Mouse (Mus musculus): Measurements from ENCODE around the gene Poc1b. TPM values are rescaled to one million over a fixed set of nuclear protein-coding genes. Genes with fewer than 3 reads are reported as not detected.

Poc1b gene
- total and polyA plus RNA-seq, 2 experiments: 1.7 to 1.8 TPM

- Histone ChIP-seq H3K4me3 (ENCODE audit: insufficient read depth, low read depth, low read length) (no peak overlapping the region), H3K79me2 (ENCODE audit: control insufficient read depth, insufficient read depth, low read length) (no peaks in the 10 kb centered on the region), H3K27me3 (ENCODE audit: control insufficient read depth, insufficient read depth, low read length) (no peaks in the 10 kb centered on the region), H3K9ac (ENCODE audit: low read depth, low read length) (no peak overlapping the region), H3K36me3 (ENCODE audit: control insufficient read depth, insufficient read depth, low read length) (no peaks in the 10 kb centered on the region), H3K4me1 (ENCODE audit: control insufficient read depth, insufficient read depth, low read length) (peaks cover 5% of the 10 kb centered on the region; the same call in 1 of the 2 replicates), H3K27ac (replicated peaks; ENCODE audit: insufficient read depth, low read depth, low read length) (no peak overlapping the region)
- 94% methylated on average over 5 of the region's 5 CpGs for WGBS
- no peak for DNase-seq (ENCODE audit: extremely low read depth, low read depth, low spot score)
- TF ChIP-seq POLR2A (IDR thresholded peaks at IDR 0.05; ENCODE audit: extremely low read depth, insufficient read depth, low read length): no peak
Observed at GRCm38 (mm10) chr10:99163002-99163401, 56.2 kb downstream of the Poc1b start.

GRCm38 (mm10) chr10:99164871-99165477, 58.1 kb downstream of the Poc1b start:
- Histone ChIP-seq H3K4me1 (ENCODE audit: control insufficient read depth, insufficient read depth, low read length) (peaks cover 10% of the 10 kb centered on the region), H3K79me2 (ENCODE audit: control insufficient read depth, insufficient read depth, low read length) (no peaks in the 10 kb centered on the region), H3K9ac (ENCODE audit: low read depth, low read length) (peak overlapping the region; percentile 38; the same call in 1 of the 2 replicates), H3K36me3 (ENCODE audit: control insufficient read depth, insufficient read depth, low read length) (no peaks in the 10 kb centered on the region), H3K27me3 (ENCODE audit: control insufficient read depth, insufficient read depth, low read length) (no peaks in the 10 kb centered on the region), H3K4me3 (ENCODE audit: insufficient read depth, low read depth, low read length) (no peak overlapping the region), H3K27ac (replicated peaks; ENCODE audit: insufficient read depth, low read depth, low read length) (no peak overlapping the region)
- peak; percentile 26; the same call in 1 of the 2 replicates for TF ChIP-seq CTCF (IDR thresholded peaks at IDR 0.05; ENCODE audit: low read depth, low read length)
- TF ChIP-seq POLR2A (IDR thresholded peaks at IDR 0.05; ENCODE audit: extremely low read depth, insufficient read depth, low read length): no peak
- WGBS: 41% methylated on average over 13 of the region's 13 CpGs
- peak; percentile 50 for DNase-seq (ENCODE audit: extremely low read depth, low read depth, low spot score)

- WGBS: 58% methylated on average over 7 of the region's 7 CpGs
Observed at GRCm38 (mm10) chr10:99165751-99166282, 59.0 kb downstream of the Poc1b start.

GRCm38 (mm10) chr10:99166392-99166791, 59.6 kb downstream of the Poc1b start:
- Histone ChIP-seq H3K79me2 (ENCODE audit: control insufficient read depth, insufficient read depth, low read length) (no peaks in the 10 kb centered on the region), H3K9ac (ENCODE audit: low read depth, low read length) (no peak overlapping the region), H3K27ac (replicated peaks; ENCODE audit: insufficient read depth, low read depth, low read length) (no peak overlapping the region), H3K27me3 (ENCODE audit: control insufficient read depth, insufficient read depth, low read length) (no peaks in the 10 kb centered on the region), H3K4me3 (ENCODE audit: insufficient read depth, low read depth, low read length) (no peak overlapping the region), H3K4me1 (ENCODE audit: control insufficient read depth, insufficient read depth, low read length) (peaks cover 18% of the 10 kb centered on the region), H3K36me3 (ENCODE audit: control insufficient read depth, insufficient read depth, low read length) (no peaks in the 10 kb centered on the region)
- no peak for DNase-seq (ENCODE audit: extremely low read depth, low read depth, low spot score)
- TF ChIP-seq POLR2A (IDR thresholded peaks at IDR 0.05; ENCODE audit: extremely low read depth, insufficient read depth, low read length): no peak
- no peak for TF ChIP-seq CTCF (IDR thresholded peaks at IDR 0.05; ENCODE audit: low read depth, low read length)
- 37% methylated on average over 3 of the region's 3 CpGs for WGBS

More at GRCm38 (mm10) chr10:99165751-99166282, 59.0 kb downstream of the Poc1b start:
- H3K9ac ChIP-seq (ENCODE audit: low read depth, low read length): no peak overlapping the region
- no peak overlapping the region; the same call in 1 of the 2 replicates for H3K27ac ChIP-seq (replicated peaks; ENCODE audit: insufficient read depth, low read depth, low read length)
- no peak overlapping the region for H3K4me3 ChIP-seq (ENCODE audit: insufficient read depth, low read depth, low read length)
- H3K36me3 ChIP-seq (ENCODE audit: control insufficient read depth, insufficient read depth, low read length): no peaks in the 10 kb centered on the region
- H3K4me1 ChIP-seq (ENCODE audit: control insufficient read depth, insufficient read depth, low read length): peaks cover 16% of the 10 kb centered on the region
- no peak for TF ChIP-seq CTCF (IDR thresholded peaks at IDR 0.05; ENCODE audit: low read depth, low read length)
- TF ChIP-seq POLR2A (IDR thresholded peaks at IDR 0.05; ENCODE audit: extremely low read depth, insufficient read depth, low read length): no peak
- H3K27me3 ChIP-seq (ENCODE audit: control insufficient read depth, insufficient read depth, low read length): no peaks in the 10 kb centered on the region
- H3K79me2 ChIP-seq (ENCODE audit: control insufficient read depth, insufficient read depth, low read length): no peaks in the 10 kb centered on the region
- DNase-seq (ENCODE audit: extremely low read depth, low read depth, low spot score): no peak

GRCm38 (mm10) chr10:99168404-99168803, 61.6 kb downstream of the Poc1b start:
- no peak for DNase-seq (ENCODE audit: extremely low read depth, low read depth, low spot score)
- H3K79me2 ChIP-seq (ENCODE audit: control insufficient read depth, insufficient read depth, low read length): no peaks in the 10 kb centered on the region
- no peaks in the 10 kb centered on the region for H3K36me3 ChIP-seq (ENCODE audit: control insufficient read depth, insufficient read depth, low read length)
- H3K27ac ChIP-seq (replicated peaks; ENCODE audit: insufficient read depth, low read depth, low read length): 0 out of 2 replicates have a peak overlapping the region, but pooled peaks have one; percentile 19
- H3K4me1 ChIP-seq (ENCODE audit: control insufficient read depth, insufficient read depth, low read length): peaks cover 22% of the 10 kb centered on the region
- TF ChIP-seq POLR2A (IDR thresholded peaks at IDR 0.05; ENCODE audit: extremely low read depth, insufficient read depth, low read length) (no peak), CTCF (IDR thresholded peaks at IDR 0.05; ENCODE audit: low read depth, low read length) (peak; percentile 49)
- no peak overlapping the region for H3K9ac ChIP-seq (ENCODE audit: low read depth, low read length)
- no peak overlapping the region for H3K4me3 ChIP-seq (ENCODE audit: insufficient read depth, low read depth, low read length)
- H3K27me3 ChIP-seq (ENCODE audit: control insufficient read depth, insufficient read depth, low read length): no peaks in the 10 kb centered on the region
- WGBS: 79% methylated on average over 6 of the region's 6 CpGs
